8 mouse cellular contexts compared by ENCODE assay signal in the genomic region with DNA sequence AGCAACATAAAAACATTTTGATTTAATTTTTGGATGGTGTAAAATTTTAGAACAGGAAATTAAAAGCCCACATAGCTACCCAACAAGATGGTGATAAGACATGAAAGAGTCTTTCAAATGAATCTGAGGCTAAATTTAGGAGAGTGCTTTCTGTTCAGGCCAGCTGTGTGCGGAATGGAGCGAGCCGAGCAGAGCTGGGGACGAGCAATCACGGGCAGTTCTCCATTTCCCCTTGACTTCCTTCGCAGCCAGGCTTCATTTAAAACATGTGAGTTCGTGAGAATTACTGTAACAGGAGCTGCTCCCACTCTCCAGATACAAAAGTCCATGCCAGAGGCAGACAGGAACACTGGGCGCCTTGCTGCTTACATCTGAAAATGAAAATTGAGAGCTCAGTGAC.
DNase-seq lines count a peak whose midpoint lies in the region.

No protein-coding gene starts in this region.

- intact Hi-C loops in left cerebral cortex, postnatal 10 days (cut with DNase I) = no loop called here

- peak; percentile 20 for DNase-seq in adrenal gland, postnatal 14 days
- no peak for DNase-seq in adrenal gland, adult 18-20 months (ENCODE audit: low spot score in 2 of 2)
- peak; percentile 41 to 44 for DNase-seq in spleen, postnatal 36 days (ENCODE audit: low spot score in 2 of 2)
- DNase-seq in spleen, postnatal 14 days (ENCODE audit: low spot score in 2 of 2) = no peak
- peak; percentile 46 to 55 for DNase-seq in left cerebral cortex, postnatal 10 days (ENCODE audit: extremely low spot score in 1 of 2, low spot score in 2 of 2)
- DNase-seq in right cerebral cortex, postnatal 4 days = peak; percentile 16
- no peak for DNase-seq in retina, embryonic 14.5 days (ENCODE audit: low spot score)
- DNase-seq in retina, postnatal 1 day = no peak

Comparison
In these comparisons a context has a peak if more than half of its experiments do, and no peak if none do; other contexts are left out.
1. DNase-seq: peak in adrenal gland, postnatal 14 days (single experiment), spleen, postnatal 36 days (2 of 2), left cerebral cortex, postnatal 10 days (2 of 2) and right cerebral cortex, postnatal 4 days (single experiment); none in adrenal gland, adult 18-20 months (0 of 2), spleen, postnatal 14 days (0 of 2), retina, embryonic 14.5 days (single experiment) and retina, postnatal 1 day (single experiment).